Mouse (Mus musculus) spleen, adult 2 months (tissue): Measurements from ENCODE around the gene Fam171a2.

Source experiments
- CTCF ChIP-seq: fragments of 200-500 bp; IDR thresholded peaks from 2 replicates; pipeline ENCODE4 v1.5.1; 2011; ENCODE audit warnings: mild to moderate bottlenecking, inconsistent platforms; ENCODE audit not compliant: insufficient read depth, insufficient read length, insufficient replicate concordance; ENCODE audit errors: extremely low read depth
- POLR2A ChIP-seq: fragments of 200-500 bp; IDR thresholded peaks from 2 replicates; pipeline ENCODE4 v1.6.1; 2011; ENCODE audit warnings: low read depth, low read length, inconsistent platforms

GRCm38 (mm10) chr11:102440255-102440654 is 7.2 kb downstream of the Fam171a2 start:
- TF ChIP-seq CTCF (no peak), POLR2A (no peak)
